Mouse (Mus musculus): ENCODE measurements around the gene Mrm3.
"Not testable (repeated sequence)": the region's sequence is repeated elsewhere in the genome, so short reads cannot be mapped to it uniquely, and the experiment has no call there.

The Mrm3 gene

DNA sequence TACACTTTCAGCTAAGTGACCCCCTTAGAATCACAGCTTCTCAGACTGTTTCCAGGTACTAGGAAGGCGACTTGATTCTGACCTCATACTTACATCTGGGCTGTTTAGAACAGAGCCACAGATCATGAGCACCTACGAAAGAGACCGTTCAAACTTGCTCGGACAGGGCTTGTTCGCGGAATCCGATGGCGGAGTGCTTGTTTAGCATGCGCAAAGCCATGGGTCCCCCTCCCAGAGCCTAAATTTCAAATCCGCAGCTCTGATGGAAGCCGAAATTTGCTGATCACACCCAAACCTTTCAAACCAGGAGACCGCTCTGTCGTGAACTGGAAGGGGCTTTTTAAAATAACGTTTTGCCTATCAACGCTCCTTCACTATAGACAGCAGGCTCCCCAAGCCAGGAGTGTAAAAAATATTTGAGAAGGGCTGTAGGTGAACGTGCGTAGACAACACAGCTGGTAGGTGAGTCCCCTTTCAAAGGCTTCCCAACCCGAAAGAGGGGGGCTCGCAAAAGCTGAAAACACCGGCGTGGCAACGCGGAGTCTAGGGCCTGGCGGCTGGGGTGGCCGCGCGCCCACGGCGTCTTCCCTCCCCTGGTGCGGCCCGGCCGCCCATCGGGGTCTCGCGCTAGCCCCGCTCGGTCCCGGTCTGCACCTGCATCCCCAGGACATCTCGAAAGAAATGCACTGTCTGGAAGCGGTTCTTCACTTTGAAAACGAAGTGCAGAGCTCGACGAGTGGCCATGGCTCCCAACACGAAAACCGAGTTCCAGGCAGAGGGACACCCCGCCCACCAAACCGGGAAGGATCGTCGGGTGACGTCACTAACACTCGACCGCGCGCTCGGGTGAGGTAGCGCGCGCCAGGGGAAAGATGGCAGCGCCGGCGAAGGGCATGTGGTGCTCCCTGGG is at the start of gene Mrm3, which contains the start of gene Glod4:
Gene Mrm3 (plus strand): TSS at position 815 of the 910 bp plus-strand sequence.
Gene Glod4 (minus strand): TSS at position 825 of the 910 bp plus-strand sequence.
- DNase-seq, result peak; percentile 71 to 80

DNA sequence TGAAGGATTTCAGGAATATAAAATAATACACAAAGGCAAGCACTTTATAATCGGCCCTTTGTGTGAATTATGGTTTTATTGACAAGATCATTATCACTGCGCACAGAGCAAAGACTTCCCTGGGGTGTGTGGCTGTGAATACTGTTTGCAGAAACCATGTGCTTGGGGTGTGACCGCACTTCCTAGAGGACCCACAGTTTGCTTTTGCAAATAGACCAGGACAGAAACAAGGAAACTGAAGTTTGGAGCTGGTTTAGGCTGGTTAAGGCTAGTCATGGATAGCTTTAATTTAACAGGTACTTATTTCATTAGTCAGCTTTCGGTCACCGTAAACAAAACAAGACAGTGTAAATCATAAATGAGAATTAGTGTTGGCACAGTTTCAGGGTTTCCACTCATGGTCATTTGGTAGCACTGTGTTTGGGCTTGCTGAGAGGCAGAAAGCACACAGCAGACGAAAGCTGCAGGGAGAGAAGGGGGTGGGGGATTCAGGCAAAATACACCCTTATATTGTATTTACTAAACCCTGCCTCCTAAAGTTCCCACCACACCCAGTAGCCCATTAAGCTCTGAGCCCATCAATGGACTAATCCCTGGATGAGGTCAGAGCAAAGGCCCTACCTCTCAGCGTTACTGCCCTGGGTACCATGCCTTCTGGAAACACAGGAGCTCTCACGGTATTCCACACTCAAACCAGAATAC is 47.1 kb upstream of the Mrm3 start:
- no peak for DNase-seq

DNA sequence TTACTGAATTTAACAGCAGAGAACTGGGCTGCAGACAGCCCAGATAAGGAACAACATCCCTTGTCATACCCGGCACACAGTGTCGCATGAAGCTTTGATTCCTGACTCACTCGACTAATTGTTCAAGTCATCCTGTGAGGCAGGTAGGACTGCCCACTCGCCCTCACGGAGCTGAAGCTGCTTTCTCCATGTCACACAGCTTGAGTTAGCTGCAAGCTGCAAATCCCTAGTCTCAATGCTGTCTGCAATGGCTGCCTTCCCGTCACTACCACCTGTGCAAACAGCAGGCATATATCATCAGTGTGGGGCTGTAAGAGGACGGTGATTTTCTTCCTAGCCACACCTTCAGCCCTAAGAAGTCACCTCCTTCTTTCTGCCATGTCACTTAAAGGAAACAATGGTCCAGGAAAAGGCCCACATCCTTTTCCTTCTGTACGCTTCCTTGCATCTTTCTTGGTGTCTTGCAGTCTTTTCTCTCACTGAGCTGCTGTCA is 46.5 kb upstream of the Mrm3 start:
- no peak for DNase-seq

DNA sequence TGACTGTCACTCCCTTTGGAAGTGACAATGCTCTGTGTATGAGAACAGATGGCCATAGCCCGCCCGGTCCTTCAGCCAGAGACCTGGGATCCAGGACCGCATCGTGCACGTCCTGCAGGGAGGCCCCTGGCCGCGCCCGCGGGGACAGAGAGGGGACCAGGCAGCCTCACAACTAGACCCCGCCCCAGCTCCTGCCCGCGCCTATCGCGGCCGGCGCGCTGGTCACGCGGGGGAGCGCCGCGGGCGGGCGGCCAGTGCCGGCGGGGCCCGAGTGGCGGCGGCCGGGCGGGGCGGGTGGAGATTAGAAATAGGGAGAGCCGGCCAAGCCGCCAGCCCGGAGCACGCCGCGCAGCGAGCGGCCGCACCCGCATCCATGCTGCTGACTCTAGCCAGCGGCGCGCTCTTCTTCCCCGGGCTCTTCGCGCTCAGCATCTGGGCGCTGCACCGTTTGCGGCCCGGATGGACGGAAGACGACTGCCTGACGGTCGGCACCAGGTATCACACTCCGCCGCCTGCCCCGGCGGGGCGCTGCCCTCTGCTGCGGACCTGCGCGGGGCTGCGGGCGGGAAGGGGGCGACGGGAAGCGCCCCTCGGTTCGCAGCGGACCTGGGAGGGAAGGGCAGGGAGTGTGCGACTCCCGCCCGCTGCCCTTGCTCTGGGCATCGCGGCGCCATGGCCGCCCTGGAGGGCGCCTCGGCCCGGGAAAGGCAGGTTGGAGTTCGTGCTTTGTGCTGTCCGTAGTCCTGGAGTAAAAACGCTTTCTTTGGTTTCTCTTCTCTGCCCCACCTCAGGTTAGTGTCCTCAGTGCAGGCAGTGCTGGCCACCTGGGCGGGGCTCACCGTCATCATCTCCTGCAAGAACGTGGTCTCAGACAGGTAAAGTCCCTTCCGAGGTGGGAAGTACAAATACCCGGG is 41.5 kb upstream of the Mrm3 start:
- DNase-seq, result peak; percentile 12 to 14

DNA sequence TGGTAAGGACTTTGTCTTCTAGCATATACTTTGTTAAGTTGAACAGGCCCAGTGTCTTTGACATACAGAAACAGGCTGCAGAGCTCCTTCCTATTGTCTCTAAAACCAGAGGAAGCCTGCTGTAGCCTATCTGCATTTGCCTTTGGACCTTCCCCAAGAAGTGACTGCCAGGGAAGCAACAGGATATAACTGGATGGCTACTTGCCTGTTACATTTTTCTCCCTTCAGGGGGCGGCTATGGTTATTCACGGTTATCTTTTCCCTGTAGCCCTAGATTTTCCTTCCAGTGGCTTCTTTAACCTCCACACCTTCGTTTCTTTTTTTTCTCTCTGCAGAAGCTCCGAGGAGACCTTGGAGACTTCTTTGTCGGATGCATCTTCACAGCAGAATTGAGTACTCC is 36.7 kb upstream of the Mrm3 start:
- DNase-seq, result no peak

DNA sequence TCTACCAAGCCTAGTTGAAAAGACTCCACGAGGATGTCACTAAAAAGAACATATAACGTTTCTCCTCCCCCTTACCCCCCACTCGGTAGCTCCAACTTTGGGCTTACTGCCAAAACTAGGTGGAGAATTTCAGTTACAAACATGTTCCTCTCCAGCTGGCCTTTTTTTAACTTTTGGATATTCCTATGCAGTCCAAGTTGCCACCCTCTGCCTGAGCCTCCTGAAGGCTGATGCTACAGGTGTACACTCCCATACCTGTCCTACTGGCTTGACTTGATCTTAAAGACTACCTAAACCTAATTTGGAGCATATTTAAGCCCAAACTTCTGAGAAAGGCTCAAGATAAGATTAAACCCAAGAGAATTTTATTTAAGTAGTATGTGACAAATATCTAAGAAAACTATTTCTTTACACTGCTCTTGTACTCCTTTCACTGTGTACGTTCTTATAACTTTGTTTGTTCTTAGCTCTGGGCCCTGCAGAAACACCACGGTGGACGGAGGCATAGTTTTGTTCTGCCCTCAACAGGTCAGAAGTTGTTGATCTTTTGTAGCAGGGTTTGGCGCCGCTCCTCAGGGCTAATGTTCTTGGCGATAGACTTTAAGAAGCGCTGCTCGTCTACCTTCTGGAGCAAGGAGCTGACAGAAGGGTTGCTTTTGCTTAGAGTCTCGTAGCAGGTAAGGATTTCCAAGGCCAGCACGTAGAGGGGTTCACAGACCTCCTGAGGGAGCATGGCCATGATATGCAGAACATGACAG is 33.1 kb upstream of the Mrm3 start:
- DNase-seq, result no peak

DNA sequence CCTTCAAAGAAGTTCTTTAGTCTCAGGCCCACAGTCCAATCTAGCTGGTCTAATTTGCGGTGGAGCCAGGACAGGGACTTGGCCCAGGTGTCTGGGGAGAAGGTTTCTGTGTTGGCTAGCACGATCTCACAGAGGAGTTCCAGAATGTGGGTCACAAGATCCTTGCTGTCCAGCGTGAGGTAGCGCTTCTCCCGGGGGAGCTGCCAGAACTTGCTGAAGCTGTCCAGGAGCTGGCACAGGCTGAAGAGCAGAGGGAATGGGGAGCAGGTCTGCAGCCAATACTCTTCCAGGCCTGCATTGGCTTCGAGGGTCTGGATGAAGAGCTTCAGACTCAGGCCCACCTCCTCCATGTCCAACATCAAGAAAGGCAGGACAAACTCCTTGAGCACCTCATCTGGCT is 31.9 kb upstream of the Mrm3 start:
- not testable (repeated sequence) for DNase-seq

DNA sequence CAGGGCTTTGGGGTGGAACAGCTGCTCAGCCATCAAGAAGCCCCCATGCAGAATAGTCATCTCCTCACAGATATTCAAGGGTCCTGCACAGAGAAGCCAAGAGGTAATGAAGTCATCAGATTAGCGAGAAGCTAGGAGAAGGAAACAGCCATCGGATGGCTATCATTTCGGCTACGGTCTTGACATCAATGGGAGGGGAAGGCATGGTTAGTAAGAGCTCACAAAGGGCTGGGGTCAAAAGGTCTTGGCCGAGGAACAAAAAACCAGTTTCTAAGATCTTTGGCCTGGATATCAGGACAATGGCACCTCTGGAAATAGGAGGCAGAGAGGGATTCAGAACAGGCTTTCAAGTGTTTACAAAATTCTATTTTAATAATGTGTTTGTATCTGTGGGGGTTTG is 29.7 kb upstream of the Mrm3 start:
- no peak for DNase-seq

DNA sequence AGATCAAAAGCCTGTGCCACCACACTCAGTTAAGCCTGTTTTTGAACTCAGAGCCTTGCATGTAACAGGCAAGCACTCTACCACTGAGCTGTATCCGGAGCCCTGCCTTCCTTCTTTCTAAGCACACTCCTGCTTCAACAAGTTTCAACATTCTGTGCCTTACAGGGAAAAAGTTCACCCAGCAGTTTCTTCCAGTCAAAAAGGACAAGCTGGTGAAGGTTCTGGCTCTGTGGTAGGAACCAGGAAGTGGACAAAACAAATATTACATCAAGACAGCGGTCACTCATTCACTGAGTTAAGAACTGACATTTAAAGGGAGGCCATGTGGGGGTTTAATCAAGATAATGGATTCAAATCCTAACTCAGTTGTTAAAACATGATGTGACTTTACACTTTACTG is 28.5 kb upstream of the Mrm3 start:
- peak in 1 of 2 experiments; percentile 8 for DNase-seq

DNA sequence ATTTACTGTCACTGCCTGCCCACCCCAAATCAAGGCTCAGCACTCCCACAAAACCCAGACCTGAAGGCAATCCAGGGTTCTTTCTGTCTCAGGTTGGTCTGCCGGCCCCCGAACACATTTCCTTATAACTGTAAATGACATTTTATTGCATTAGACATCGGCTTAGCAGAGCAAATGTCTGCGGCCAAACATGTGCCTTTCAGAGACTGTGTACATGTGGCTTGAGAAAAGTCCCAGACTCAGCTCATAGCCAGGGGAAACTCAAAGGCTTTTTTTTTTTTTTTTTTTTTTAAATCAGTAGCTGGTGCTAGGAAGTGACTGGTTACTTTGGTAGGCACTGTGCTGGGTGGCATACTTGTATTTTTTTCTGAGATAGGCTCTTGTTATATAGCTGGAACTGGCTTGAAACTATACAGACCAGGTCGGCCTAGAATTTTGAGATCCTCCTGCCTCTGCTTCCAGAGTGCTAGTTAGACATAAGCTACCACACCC is 27.4 kb upstream of the Mrm3 start:
- no peak for DNase-seq

DNA sequence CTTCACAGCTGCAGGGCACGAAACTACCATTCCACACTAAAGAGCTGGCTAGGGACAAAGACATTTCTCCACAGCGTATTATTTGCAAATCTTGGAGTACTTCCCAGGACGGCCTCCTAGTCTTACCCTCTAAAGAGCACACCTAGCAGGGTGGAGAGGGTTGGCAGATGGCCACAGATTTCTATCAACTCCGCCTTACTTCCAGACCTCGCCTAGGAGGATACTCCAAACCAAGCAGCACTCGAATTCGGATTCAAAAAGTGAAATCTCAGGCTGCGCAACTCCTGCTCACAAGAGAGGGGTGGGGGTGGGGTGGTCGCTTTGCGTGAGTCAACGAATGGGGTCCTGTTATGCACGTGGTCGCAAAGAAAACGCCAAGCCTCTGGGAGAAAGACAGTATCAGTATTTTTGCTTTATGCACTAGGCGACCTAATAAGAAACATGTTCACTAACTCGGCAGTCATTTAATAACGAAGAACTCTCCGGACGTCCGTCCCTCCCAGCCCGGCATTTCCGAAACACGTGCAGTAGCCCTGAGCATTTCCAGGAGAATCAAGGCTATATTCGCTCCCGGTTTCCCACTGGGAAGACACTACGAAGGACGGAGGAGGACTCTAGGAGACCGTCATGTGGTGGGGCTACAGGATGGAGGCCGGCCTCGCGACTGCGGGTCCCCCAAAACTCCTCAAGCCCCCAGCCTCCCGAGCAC is 26.7 kb upstream of the Mrm3 start:
- DNase-seq, result no peak

DNA sequence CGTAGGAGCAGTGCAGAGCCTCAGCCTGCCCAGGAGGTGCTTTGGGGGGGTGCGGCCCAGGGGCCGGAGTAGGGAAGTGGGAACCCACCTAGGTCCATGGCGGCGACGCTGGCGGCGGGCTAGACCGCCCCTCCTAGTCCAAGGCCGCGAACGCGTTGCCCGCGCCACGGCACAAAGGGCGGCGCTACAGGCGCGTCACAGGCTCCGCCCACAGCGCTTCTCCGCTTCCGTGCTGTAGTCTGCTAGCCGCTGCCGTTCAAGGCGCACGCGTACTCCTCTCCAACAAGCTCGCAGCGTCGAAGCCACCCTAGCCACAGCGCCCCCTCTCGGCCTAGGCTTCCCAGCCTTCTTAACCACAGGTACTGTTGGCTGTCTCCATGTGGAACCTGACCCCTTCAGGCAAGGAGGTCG is 26.1 kb upstream of the Mrm3 start, which contains the start of the genes Dbil5 and Gemin4:
Gene Dbil5 (plus strand): TSS at position 219 of the 411 bp plus-strand sequence.
Gene Gemin4 (minus strand): TSS at position 275 of the 411 bp plus-strand sequence.
- DNase-seq, result peak; percentile 96

DNA sequence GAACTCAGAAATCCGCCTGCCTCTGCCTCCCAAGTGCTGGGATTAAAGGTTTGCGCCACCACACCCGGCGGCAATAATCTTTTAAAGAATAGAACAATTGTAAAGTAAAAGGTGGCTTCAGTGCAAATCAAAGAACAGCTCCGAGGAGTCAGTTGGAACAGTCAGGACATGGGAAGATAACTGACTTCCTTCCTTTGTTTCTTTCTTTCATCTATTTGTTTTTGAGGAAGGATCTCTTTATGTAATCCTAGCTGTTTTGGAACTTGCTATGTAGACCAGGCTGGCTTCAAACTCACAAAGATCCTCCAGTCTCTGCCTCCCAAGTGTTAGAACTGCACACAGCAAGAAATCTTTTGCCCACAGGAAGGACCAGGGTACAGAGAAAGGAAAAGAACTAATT is 18.9 kb upstream of the Mrm3 start:
- DNase-seq, result no peak

DNA sequence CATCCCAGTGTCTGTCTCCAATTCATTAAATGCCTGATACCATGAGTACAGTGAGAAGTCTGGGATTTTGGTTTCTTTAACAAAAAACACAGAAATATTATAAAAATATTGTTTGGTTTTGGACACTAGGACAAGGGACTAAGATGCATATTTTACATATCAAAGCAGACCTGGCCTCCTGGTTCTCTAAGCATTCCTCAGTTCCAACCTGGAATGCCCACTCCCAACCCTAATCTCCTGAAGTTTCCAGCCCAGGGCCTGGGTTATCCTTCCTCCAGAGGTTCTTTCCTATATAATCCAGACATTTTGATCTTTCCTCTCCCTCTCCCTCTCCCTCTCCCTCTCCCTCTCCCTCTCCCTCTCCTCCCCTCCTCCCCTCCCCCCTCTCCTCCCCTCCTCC is 18.5 kb upstream of the Mrm3 start:
- DNase-seq, result no peak

DNA sequence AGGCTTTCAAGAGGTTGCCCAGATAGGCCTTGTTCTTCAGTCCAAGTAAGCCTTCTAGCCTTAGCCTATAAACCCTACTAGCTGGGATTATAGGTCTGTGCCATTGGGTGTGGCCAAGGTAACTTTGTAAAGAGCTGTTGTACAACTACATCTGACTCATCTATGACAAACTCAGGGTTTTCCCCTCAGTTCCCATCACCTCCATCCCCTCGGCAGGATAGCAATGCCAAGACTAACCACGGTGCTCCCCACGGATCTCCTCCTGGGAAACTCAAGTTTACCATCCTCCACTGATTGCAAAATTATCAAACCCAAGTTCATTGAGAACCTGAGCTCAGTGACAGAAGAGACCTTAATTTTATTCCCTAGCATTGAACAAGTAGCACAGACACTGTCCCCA is 7.4 kb upstream of the Mrm3 start:
- DNase-seq, result no peak

DNA sequence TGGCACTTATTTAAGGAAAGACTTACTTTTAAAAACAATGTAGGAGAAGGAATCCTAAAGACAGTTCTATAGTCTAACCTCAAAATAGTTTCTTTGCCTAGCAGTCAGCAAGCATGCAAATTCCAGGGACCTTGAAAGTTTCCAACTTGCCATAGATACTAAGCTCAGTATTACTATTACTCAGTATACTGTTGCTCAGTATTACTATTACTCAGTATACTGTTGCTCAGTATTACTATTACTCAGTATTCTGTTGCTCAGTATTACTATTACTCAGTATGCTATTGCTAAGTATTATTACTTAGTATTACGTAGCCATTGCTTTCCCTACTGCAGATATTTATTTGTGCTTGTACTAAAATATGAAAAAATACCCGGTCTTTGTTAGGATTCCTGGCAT is 3.8 kb upstream of the Mrm3 start:
- no peak for DNase-seq

DNA sequence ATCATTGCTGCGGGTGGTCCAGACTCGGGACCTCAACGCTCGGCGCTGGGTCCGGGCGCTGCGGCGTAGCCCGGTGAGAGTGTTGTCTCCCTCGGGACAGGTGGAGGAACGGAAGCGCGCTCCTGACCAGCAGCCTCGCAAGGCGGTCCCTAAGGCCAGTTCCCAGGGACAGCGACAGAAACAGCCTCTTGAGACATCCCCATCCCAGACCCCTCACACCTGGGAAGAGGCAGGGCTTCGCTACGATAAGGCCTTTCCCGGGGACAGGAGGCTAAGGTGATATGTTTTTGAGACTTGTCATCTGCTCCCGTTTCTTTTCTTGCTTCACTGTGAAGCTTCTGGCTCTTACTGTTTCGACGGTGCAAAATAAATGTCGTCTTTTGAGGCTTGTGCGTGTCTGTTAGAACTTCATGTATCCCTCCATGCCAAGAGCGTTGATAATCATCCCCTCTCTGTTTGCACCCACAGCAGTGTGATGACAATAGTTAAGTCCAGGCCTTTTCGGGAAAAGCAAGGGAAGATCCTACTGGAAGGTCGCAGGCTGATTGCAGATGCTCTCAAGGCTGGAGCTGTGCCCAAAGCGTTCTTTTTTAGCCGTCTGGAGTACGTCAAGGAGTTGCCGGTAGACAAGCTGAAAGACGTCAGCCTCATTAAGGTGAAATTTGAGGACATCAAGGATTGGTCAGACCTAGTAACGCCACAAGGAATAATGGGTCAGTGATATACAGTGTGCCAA is 464 bp downstream of the Mrm3 start:
- no peak for DNase-seq

DNA sequence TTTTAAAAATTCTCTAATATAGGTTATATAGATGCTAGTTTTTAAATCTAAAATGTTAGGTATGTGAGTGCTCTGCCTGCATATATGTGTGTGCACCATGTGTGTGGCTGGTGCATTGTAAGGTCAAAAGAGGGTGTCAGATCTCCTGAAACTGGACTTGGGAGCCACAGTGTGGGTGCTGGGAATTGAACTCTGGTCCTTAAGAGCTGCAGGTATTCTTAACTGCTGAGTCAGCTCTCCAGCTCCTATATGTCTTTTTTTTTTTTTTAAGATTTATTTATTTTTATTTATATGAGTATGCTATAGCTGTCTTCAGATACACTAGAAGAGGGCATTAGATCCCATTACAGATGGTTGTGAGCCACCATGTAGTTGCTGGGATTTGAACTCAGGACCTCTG is 2.9 kb downstream of the Mrm3 start:
- no peak for DNase-seq

DNA sequence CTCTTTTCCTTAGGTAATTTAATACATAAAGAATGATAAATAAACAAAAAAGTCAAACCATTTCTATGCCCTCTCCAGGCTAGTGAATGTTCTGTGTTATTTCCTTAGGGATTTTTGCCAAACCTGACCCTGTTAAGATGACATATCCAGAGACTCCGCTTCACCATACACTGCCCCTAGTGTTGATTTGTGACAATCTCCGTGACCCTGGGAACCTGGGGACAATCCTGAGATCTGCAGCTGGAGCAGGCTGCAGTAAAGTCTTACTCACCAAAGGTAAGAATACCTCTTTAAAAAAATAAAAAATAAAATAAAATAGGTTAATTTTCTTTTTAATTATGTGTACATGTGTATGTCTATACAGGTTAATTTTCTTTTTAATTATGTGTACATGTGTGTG is 3.7 kb downstream of the Mrm3 start:
- DNase-seq, result no peak

DNA sequence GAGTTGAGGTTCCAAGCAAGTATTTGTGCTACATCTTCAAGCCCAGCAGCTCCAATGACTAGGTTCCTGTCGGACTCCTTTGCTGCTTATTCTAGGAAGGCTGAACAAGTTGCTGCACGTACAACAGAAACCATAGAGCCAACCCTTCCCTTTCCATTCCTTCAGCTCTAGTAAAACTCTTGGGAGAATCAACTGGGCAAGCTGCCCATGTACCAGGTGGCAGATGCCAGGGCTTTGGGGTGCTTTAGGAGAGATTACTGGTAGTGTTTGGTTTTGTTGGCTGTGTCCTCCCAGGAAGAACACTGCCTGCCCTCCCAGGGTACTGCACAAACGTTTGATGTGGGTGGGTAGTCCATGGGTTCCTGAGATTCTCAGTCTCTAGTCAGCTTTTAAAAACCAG is 8.5 kb downstream of the Mrm3 start:
- no peak for DNase-seq
